Mouse (Mus musculus) MEL (cell line): ENCODE results near the gene Sirpb1b. TPM values are rescaled to one million over a fixed set of nuclear protein-coding genes. Genes with fewer than 3 reads are reported as not detected.

Experiments used
- polyA plus RNA-seq, 2 experiments: library from polyadenylated mRNA; stranded (reverse) in 1 of 2; unstranded in 1 of 2; fragments of >175 nt in 1 of 2; fragments of >200 nt in 1 of 2; gene quantifications; 2 replicates each; pipeline versions ENCODE4 v1.2.1 to v1.2.4; 2012; ENCODE audit warnings: low replicate concordance in 2 of 2, low read depth in 1 of 2; ENCODE audit not compliant: insufficient read length in 2 of 2, insufficient read depth in 1 of 2, missing spikeins in 1 of 2
- total RNA-seq: library from RNA; depleted of rRNA; stranded (reverse); fragments of 300-350 nt; gene quantifications from 2 replicates; pipeline ENCODE4 v1.2.3, GENCODE M21; 2012; rRNA removed

Sirpb1b gene
- total and polyA plus RNA-seq, 3 experiments, result not detected

Other genes starting within 250 kb of the Sirpb1b start
- gene Gm9733, start 242.8 kb downstream of the Sirpb1b start, total RNA-seq, result not detected in 2 replicates
- gene Gm9733, start 242.8 kb downstream of the Sirpb1b start, polyA plus RNA-seq, result not detected
- gene Sirpb1a, start 148.5 kb downstream of the Sirpb1b start, total RNA-seq, result not detected in 2 replicates
- gene Sirpb1a, start 148.5 kb downstream of the Sirpb1b start, polyA plus RNA-seq, result not detected